Mouse (Mus musculus) forebrain, embryonic 10.5 days (tissue): ENCODE measurements around the gene Ift52. TPM values are rescaled to one million over a fixed set of nuclear protein-coding genes. Genes with fewer than 3 reads are reported as not detected.

Experiments
- DNase-seq: peaks from one replicate; pipeline ENCODE4 v3.0.0-alpha.2; 2017; ENCODE audit warnings: low spot score; ENCODE audit errors: extremely low spot score
- H3K27ac ChIP-seq: fragments of 300-500 bp; sonication (generic); 2 replicates; pipeline ENCODE4 v1.5.1; 2016; ENCODE audit warnings: mild to moderate bottlenecking
- H3K27me3 ChIP-seq: fragments of 300-500 bp; sonication (generic); 2 replicates; pipeline ENCODE4 v1.6.1; 2016; ENCODE audit warnings: mild to moderate bottlenecking; ENCODE audit not compliant: poor library complexity, severe bottlenecking
- H3K36me3 ChIP-seq: fragments of 300-500 bp; sonication (generic); replicated peaks from 2 replicates; pipeline ENCODE4 v1.6.1; 2016; ENCODE audit warnings: mild to moderate bottlenecking, moderate library complexity
- H3K4me1 ChIP-seq: fragments of 300-500 bp; sonication (generic); 2 replicates; pipeline ENCODE4 v1.6.1; 2016
- H3K4me3 ChIP-seq: fragments of 300-500 bp; sonication (generic); 2 replicates; pipeline ENCODE4 v1.5.1; 2016; ENCODE audit warnings: mild to moderate bottlenecking, moderate library complexity
- H3K9me3 ChIP-seq: fragments of 300-500 bp; sonication (generic); 2 replicates; pipeline ENCODE4 v1.6.1; 2016; ENCODE audit warnings: mild to moderate bottlenecking, moderate library complexity
- WGBS: fragments of 180-500 bp; shearing (Covaris S2); methylation state at CpG from one replicate; pipeline ENCODE4 v1.1.7; 2016; 5-methylcytosine and 5-hydroxymethylcytosine counted together
- microRNA-seq: library from miRNA; unstranded; fragments of <30 nt; microRNA quantifications from one replicate; pipeline ENCODE4, GENCODE M21; 2017
- polyA plus RNA-seq: library from polyadenylated mRNA; unstranded; fragments of >200 nt; fragmentation: Nextera tagmentation; extraction: Ambion mirVana; gene quantifications from 2 replicates; pipeline ENCODE4 v1.2.1, GENCODE M21; 2016

Gene Ift52
- polyA plus RNA-seq, 1 experiment from 2014 or later = 52.2 TPM

GRCm38 (mm10) chr2:163087728-163088127, 70.6 kb downstream of the Ift52 start, which contains the start of gene Gtsf1l:
Gene Gtsf1l, minus strand, starts transcription at chr2:163087855.
- WGBS = 91% methylated on average over 9 of the region's 9 CpGs
- no peak for DNase-seq

GRCm38 (mm10) chr2:163089475-163090123, 72.4 kb downstream of the Ift52 start:
- no peaks in the 10 kb centered on the region for H3K9me3 ChIP-seq
- no peak for DNase-seq
- no peaks in the 10 kb centered on the region for H3K4me1 ChIP-seq
- no peak overlapping the region for H3K27ac ChIP-seq
- WGBS = 72% methylated on average over 5 of the region's 5 CpGs
- H3K27me3 ChIP-seq = no peaks in the 10 kb centered on the region
- H3K4me3 ChIP-seq = no peak overlapping the region
- peaks cover 12% of the 10 kb centered on the region for H3K36me3 ChIP-seq

More at GRCm38 (mm10) chr2:163087728-163088127, 70.6 kb downstream of the Ift52 start, which contains the start of gene Gtsf1l:
- no peaks in the 10 kb centered on the region for H3K4me1 ChIP-seq
- H3K4me3 ChIP-seq = no peak within 1 kb of the TSS
- H3K27me3 ChIP-seq = no peaks in the 10 kb centered on the region
- no peak within 1 kb of the TSS for H3K27ac ChIP-seq
- H3K36me3 ChIP-seq = peaks cover 27% of the 10 kb centered on the region
- H3K9me3 ChIP-seq = no peaks in the 10 kb centered on the region

GRCm38 (mm10) chr2:163094909-163095308, 77.8 kb downstream of the Ift52 start:
- no peak for DNase-seq
- peaks cover 10% of the 10 kb centered on the region for H3K4me1 ChIP-seq
- H3K27me3 ChIP-seq = peaks cover 4% of the 10 kb centered on the region
- no peak overlapping the region for H3K27ac ChIP-seq
- H3K9me3 ChIP-seq = no peaks in the 10 kb centered on the region
- no peaks in the 10 kb centered on the region for H3K36me3 ChIP-seq
- H3K4me3 ChIP-seq = no peak overlapping the region
- WGBS = 89% methylated on average over 10 of the region's 10 CpGs

Small RNAs within 50 kb of the gene (microRNA-seq; reads per million reads assigned to microRNA genes)
- not detected for gene Gm22174
- gene Mir7003 = not detected

Other genes starting within 250 kb of the Ift52 start
- 291 and 302 TPM in 2 replicates for gene Srsf6, start 85.8 kb upstream of the Ift52 start, polyA plus RNA-seq
- gene L3mbtl1, start 73.9 kb upstream of the Ift52 start, polyA plus RNA-seq = 0.11 and 0.33 TPM in 2 replicates
- gene Sgk2, start 30.0 kb upstream of the Ift52 start, polyA plus RNA-seq = not detected in 2 replicates
- 63.7 and 65.1 TPM in 2 replicates for gene Mybl2, start 37.3 kb downstream of the Ift52 start, polyA plus RNA-seq
- gene Gtsf1l, start 70.5 kb downstream of the Ift52 start, polyA plus RNA-seq = not detected in 2 replicates
- gene Tox2, start 185.8 kb downstream of the Ift52 start, polyA plus RNA-seq = 26.6 and 37.1 TPM in 2 replicates